Mouse (Mus musculus): ENCODE measurements around the gene Lsamp. TPM values are rescaled to one million over a fixed set of nuclear protein-coding genes. Genes with fewer than 3 reads are reported as not detected.

The Lsamp gene
- polyA plus RNA-seq, 1 experiment, result not detected

- H3K27ac ChIP-seq (ENCODE audit: insufficient read depth, low read length), result no peak overlapping the region
- no peaks in the 10 kb centered on the region for H3K9me3 ChIP-seq (replicated peaks; ENCODE audit: control insufficient read depth, insufficient read depth, low read length, poor library complexity, severe bottlenecking)
Observed at GRCm38 (mm10) chr16:41917057-41917821, 1933.1 kb downstream of the Lsamp start.

DNA sequence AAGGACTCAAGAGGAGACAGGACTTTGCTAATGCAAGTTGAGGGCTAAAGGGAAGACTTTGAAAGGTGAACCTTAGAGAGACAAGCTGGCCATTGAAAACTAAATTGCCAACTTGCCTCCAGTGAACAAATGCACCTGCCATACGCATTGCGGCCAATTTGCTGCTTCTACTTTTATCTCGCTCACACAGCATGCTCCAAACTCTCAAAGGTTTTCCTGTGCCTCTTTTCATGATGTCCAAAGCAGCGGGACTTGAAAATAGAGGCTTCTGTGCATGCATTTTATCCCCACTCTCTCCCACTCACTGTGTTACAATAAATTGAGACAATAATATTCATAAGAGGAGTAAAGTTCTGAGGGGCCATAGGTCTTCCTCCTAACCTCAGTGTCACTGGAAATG is 1945.4 kb downstream of the Lsamp start:
- TF ChIP-seq CTCF (IDR thresholded peaks at IDR 0.05; ENCODE audit: low read depth, low read length) (no peak), EP300 (IDR thresholded peaks at IDR 0.05; ENCODE audit: insufficient read depth, low read depth, low read length) (no peak), POLR2A (IDR thresholded peaks at IDR 0.05; ENCODE audit: insufficient read depth, low read length) (no peak)
- no peaks in the 10 kb centered on the region for H3K27me3 ChIP-seq (ENCODE audit: control insufficient read depth, insufficient read depth, low read length, poor library complexity, severe bottlenecking)
- H3K4me3 ChIP-seq (ENCODE audit: low read depth, low read length), result no peak overlapping the region
- no peak overlapping the region for H3K9ac ChIP-seq (ENCODE audit: low read depth, poor library complexity, severe bottlenecking)
- H3K4me1 ChIP-seq (ENCODE audit: control insufficient read depth, insufficient read depth, low read length), result no peaks in the 10 kb centered on the region
- no peaks in the 10 kb centered on the region for H3K36me3 ChIP-seq (ENCODE audit: control insufficient read depth, insufficient read depth, low read length, poor library complexity, severe bottlenecking)
- H3K27ac ChIP-seq (ENCODE audit: insufficient read depth, low read length), result no peak overlapping the region
- no peaks in the 10 kb centered on the region for H3K9me3 ChIP-seq (replicated peaks; ENCODE audit: control insufficient read depth, insufficient read depth, low read length, poor library complexity, severe bottlenecking)

More at GRCm38 (mm10) chr16:41917057-41917821, 1933.1 kb downstream of the Lsamp start:
- Histone ChIP-seq H3K36me3 (ENCODE audit: control insufficient read depth, insufficient read depth, low read length, poor library complexity, severe bottlenecking) (no peaks in the 10 kb centered on the region), H3K27me3 (ENCODE audit: control insufficient read depth, insufficient read depth, low read length, poor library complexity, severe bottlenecking) (no peaks in the 10 kb centered on the region), H3K9ac (ENCODE audit: low read depth, poor library complexity, severe bottlenecking) (no peak overlapping the region), H3K4me1 (ENCODE audit: control insufficient read depth, insufficient read depth, low read length) (no peaks in the 10 kb centered on the region), H3K4me3 (ENCODE audit: low read depth, low read length) (no peak overlapping the region)
- TF ChIP-seq CTCF (IDR thresholded peaks at IDR 0.05; ENCODE audit: low read depth, low read length), result no peak

- no peak overlapping the region for H3K9ac ChIP-seq (ENCODE audit: low read depth, poor library complexity, severe bottlenecking)
- no peaks in the 10 kb centered on the region for H3K36me3 ChIP-seq (ENCODE audit: control insufficient read depth, insufficient read depth, low read length, poor library complexity, severe bottlenecking)
- H3K4me1 ChIP-seq (ENCODE audit: control insufficient read depth, insufficient read depth, low read length), result no peaks in the 10 kb centered on the region
- no peaks in the 10 kb centered on the region; the same call in 1 of the 2 replicates for H3K27me3 ChIP-seq (ENCODE audit: control insufficient read depth, insufficient read depth, low read length, poor library complexity, severe bottlenecking)
- TF ChIP-seq CTCF (IDR thresholded peaks at IDR 0.05; ENCODE audit: low read depth, low read length) (no peak), EP300 (IDR thresholded peaks at IDR 0.05; ENCODE audit: insufficient read depth, low read depth, low read length) (no peak), POLR2A (IDR thresholded peaks at IDR 0.05; ENCODE audit: insufficient read depth, low read length) (no peak)
- no peak overlapping the region for H3K4me3 ChIP-seq (ENCODE audit: low read depth, low read length)
- no peaks in the 10 kb centered on the region for H3K9me3 ChIP-seq (replicated peaks; ENCODE audit: control insufficient read depth, insufficient read depth, low read length, poor library complexity, severe bottlenecking)
- H3K27ac ChIP-seq (ENCODE audit: insufficient read depth, low read length), result no peak overlapping the region
Observed at GRCm38 (mm10) chr16:41935701-41936100, 1951.5 kb downstream of the Lsamp start.

- no peaks in the 10 kb centered on the region for H3K36me3 ChIP-seq (ENCODE audit: control insufficient read depth, insufficient read depth, low read length, poor library complexity, severe bottlenecking)
- no peaks in the 10 kb centered on the region for H3K9me3 ChIP-seq (replicated peaks; ENCODE audit: control insufficient read depth, insufficient read depth, low read length, poor library complexity, severe bottlenecking)
- H3K27ac ChIP-seq (ENCODE audit: insufficient read depth, low read length), result no peak overlapping the region
- no peak for TF ChIP-seq EP300 (IDR thresholded peaks at IDR 0.05; ENCODE audit: insufficient read depth, low read depth, low read length)
- no peak for TF ChIP-seq CTCF (IDR thresholded peaks at IDR 0.05; ENCODE audit: low read depth, low read length)
- no peak for TF ChIP-seq POLR2A (IDR thresholded peaks at IDR 0.05; ENCODE audit: insufficient read depth, low read length)
- H3K9ac ChIP-seq (ENCODE audit: low read depth, poor library complexity, severe bottlenecking), result no peak overlapping the region
- H3K4me1 ChIP-seq (ENCODE audit: control insufficient read depth, insufficient read depth, low read length), result no peaks in the 10 kb centered on the region
- H3K4me3 ChIP-seq (ENCODE audit: low read depth, low read length), result no peak overlapping the region
- H3K27me3 ChIP-seq (ENCODE audit: control insufficient read depth, insufficient read depth, low read length, poor library complexity, severe bottlenecking), result no peaks in the 10 kb centered on the region; the same call in 1 of the 2 replicates
Observed at GRCm38 (mm10) chr16:41936908-41937595, 1952.9 kb downstream of the Lsamp start.

GRCm38 (mm10) chr16:41937596-41937990 is 1953.4 kb downstream of the Lsamp start:
- no peak overlapping the region for H3K4me3 ChIP-seq (ENCODE audit: low read depth, low read length)
- H3K4me1 ChIP-seq (ENCODE audit: control insufficient read depth, insufficient read depth, low read length), result no peaks in the 10 kb centered on the region
- H3K36me3 ChIP-seq (ENCODE audit: control insufficient read depth, insufficient read depth, low read length, poor library complexity, severe bottlenecking), result no peaks in the 10 kb centered on the region
- no peaks in the 10 kb centered on the region; the same call in 1 of the 2 replicates for H3K27me3 ChIP-seq (ENCODE audit: control insufficient read depth, insufficient read depth, low read length, poor library complexity, severe bottlenecking)
- no peak for TF ChIP-seq EP300 (IDR thresholded peaks at IDR 0.05; ENCODE audit: insufficient read depth, low read depth, low read length)
- no peak for TF ChIP-seq POLR2A (IDR thresholded peaks at IDR 0.05; ENCODE audit: insufficient read depth, low read length)
- no peak for TF ChIP-seq CTCF (IDR thresholded peaks at IDR 0.05; ENCODE audit: low read depth, low read length)
- H3K9me3 ChIP-seq (replicated peaks; ENCODE audit: control insufficient read depth, insufficient read depth, low read length, poor library complexity, severe bottlenecking), result no peaks in the 10 kb centered on the region
- no peak overlapping the region for H3K27ac ChIP-seq (ENCODE audit: insufficient read depth, low read length)
- H3K9ac ChIP-seq (ENCODE audit: low read depth, poor library complexity, severe bottlenecking), result no peak overlapping the region

DNA sequence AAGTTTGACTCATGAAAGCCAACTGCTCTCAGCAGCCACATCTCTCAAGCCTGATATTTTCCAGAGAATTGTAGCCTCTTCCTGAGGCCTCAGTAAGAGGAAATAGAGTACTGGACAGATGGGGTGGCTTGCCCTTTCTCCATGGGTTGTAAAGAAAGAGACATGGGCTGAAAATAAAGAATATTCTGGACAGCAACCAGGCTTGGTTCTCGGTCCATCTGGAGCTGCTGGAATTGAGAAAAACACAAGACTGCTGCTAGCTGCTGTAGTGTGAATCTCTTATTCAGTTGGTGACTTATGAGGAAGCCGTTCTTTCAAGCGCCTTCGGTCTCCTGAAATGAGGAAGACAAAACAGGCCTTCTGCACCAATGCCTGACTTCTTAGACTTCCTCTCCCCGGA is 1954.1 kb downstream of the Lsamp start:
- Histone ChIP-seq H3K9me3 (replicated peaks; ENCODE audit: control insufficient read depth, insufficient read depth, low read length, poor library complexity, severe bottlenecking) (no peaks in the 10 kb centered on the region), H3K27ac (ENCODE audit: insufficient read depth, low read length) (no peak overlapping the region), H3K36me3 (ENCODE audit: control insufficient read depth, insufficient read depth, low read length, poor library complexity, severe bottlenecking) (no peaks in the 10 kb centered on the region), H3K4me3 (ENCODE audit: low read depth, low read length) (no peak overlapping the region), H3K9ac (ENCODE audit: low read depth, poor library complexity, severe bottlenecking) (no peak overlapping the region), H3K27me3 (ENCODE audit: control insufficient read depth, insufficient read depth, low read length, poor library complexity, severe bottlenecking) (no peaks in the 10 kb centered on the region; the same call in 1 of the 2 replicates), H3K4me1 (ENCODE audit: control insufficient read depth, insufficient read depth, low read length) (no peaks in the 10 kb centered on the region)
- TF ChIP-seq POLR2A (IDR thresholded peaks at IDR 0.05; ENCODE audit: insufficient read depth, low read length) (no peak), CTCF (IDR thresholded peaks at IDR 0.05; ENCODE audit: low read depth, low read length) (no peak), EP300 (IDR thresholded peaks at IDR 0.05; ENCODE audit: insufficient read depth, low read depth, low read length) (no peak)
